Mouse (Mus musculus) CH12.LX (cell line): Measurements from ENCODE around the gene Sema3b. TPM values are rescaled to one million over a fixed set of nuclear protein-coding genes. Genes with fewer than 3 reads are reported as not detected.

Experiments
- DNase-seq: peaks from one replicate; pipeline ENCODE4 v3.0.0-alpha.2; 2013; ENCODE audit errors: extremely low read depth
- H3K27ac ChIP-seq: 2 replicates; pipeline ENCODE4 v1.5.1; 2012; ENCODE audit warnings: low read depth, mild to moderate bottlenecking, control low read depth, moderate library complexity; ENCODE audit not compliant: insufficient read depth
- H3K27me3 ChIP-seq: replicated peaks from 2 replicates; pipeline ENCODE3; 2012; ENCODE audit warnings: inconsistent platforms
- H3K36me3 ChIP-seq, 2 experiments: replicated peaks in 1 of 2; 2 replicates each; pipeline versions ENCODE3 to v1.6.1; 2012; ENCODE audit warnings: inconsistent platforms in 1 of 2, low read length in 1 of 2, mild to moderate bottlenecking in 1 of 2, mixed read lengths in 1 of 2, moderate library complexity in 1 of 2; ENCODE audit not compliant: control insufficient read depth in 1 of 2, insufficient read depth in 1 of 2
- H3K4me1 ChIP-seq, 2 experiments: 2 replicates each; pipeline ENCODE4 v1.6.1; 2012; ENCODE audit warnings: inconsistent platforms in 1 of 2, moderate library complexity in 1 of 2; ENCODE audit not compliant: insufficient read depth in 2 of 2, control insufficient read depth in 1 of 2
- H3K4me2 ChIP-seq: 2 replicates; pipeline ENCODE4 v1.6.1; 2012; ENCODE audit warnings: low read depth, mild to moderate bottlenecking, control low read depth; ENCODE audit not compliant: poor library complexity, insufficient read depth, severe bottlenecking
- H3K4me3 ChIP-seq, 3 experiments: fragments of 150-350 bp in 1 of 3; sonication (generic) in 1 of 3; replicated peaks in 1 of 3; 2 replicates each; pipeline versions ENCODE3 to v1.5.1; 2011 to 2012; ENCODE audit warnings: low read depth in 2 of 3, low read length in 2 of 3, mild to moderate bottlenecking in 2 of 3, moderate library complexity in 2 of 3, control low read depth in 1 of 3, improper control_type of control experiment in 1 of 3, inconsistent platforms in 1 of 3, mixed read lengths in 1 of 3; ENCODE audit not compliant: poor library complexity in 1 of 3
- H3K79me2 ChIP-seq: replicated peaks from 2 replicates; pipeline ENCODE4 v1.6.1; 2012; ENCODE audit warnings: mild to moderate bottlenecking, moderate library complexity; ENCODE audit not compliant: control insufficient read depth, poor library complexity, insufficient read depth, severe bottlenecking; ENCODE audit errors: extremely low read depth
- H3K9ac ChIP-seq: 2 replicates; pipeline ENCODE4 v1.6.1; 2012; ENCODE audit warnings: low read depth, mild to moderate bottlenecking, control low read depth, moderate library complexity; ENCODE audit not compliant: insufficient read depth
- H3K9me3 ChIP-seq: replicated peaks from 2 replicates; pipeline ENCODE3; 2012; ENCODE audit warnings: low read length, inconsistent platforms, mixed read lengths
- CHD2 ChIP-seq: IDR thresholded peaks from 2 replicates; pipeline ENCODE4 v1.6.1; 2011; ENCODE audit warnings: low read length, improper control_type of control experiment
- CTCF ChIP-seq, 2 experiments: IDR thresholded peaks in 1 of 2; conservative IDR thresholded peaks in 1 of 2; 2 replicates each; pipeline ENCODE4 v1.5.1; 2011 to 2012; ENCODE audit warnings: low read depth in 2 of 2, low read length in 2 of 2, improper control_type of control experiment in 1 of 2, inconsistent platforms in 1 of 2, mild to moderate bottlenecking in 1 of 2, moderate library complexity in 1 of 2
- E2F4 ChIP-seq: IDR thresholded peaks from 2 replicates; pipeline ENCODE4 v1.6.1; 2011; ENCODE audit warnings: low read depth, low read length, improper control_type of control experiment; ENCODE audit not compliant: insufficient replicate concordance
- EP300 ChIP-seq: IDR thresholded peaks from 2 replicates; pipeline ENCODE4 v1.6.1; 2011; ENCODE audit warnings: low read length, improper control_type of control experiment
- GABPA ChIP-seq: IDR thresholded peaks from 2 replicates; pipeline ENCODE4 v1.6.1; 2012; ENCODE audit warnings: low read depth, low read length, improper control_type of control experiment, inconsistent platforms; ENCODE audit not compliant: insufficient replicate concordance
- HCFC1 ChIP-seq: IDR thresholded peaks from 2 replicates; pipeline ENCODE4 v1.6.1; 2012; ENCODE audit warnings: low read depth, mild to moderate bottlenecking, inconsistent platforms, low read length, improper control_type of control experiment
- IRF4 ChIP-seq: IDR thresholded peaks from 2 replicates; pipeline ENCODE4 v1.6.1; 2014; ENCODE audit warnings: low read depth, mild to moderate bottlenecking, inconsistent platforms, low read length, improper control_type of control experiment
- JUND ChIP-seq: conservative IDR thresholded peaks from 2 replicates; pipeline ENCODE4 v1.6.1; 2011; ENCODE audit warnings: low read depth, low read length, improper control_type of control experiment
- MAFK ChIP-seq: IDR thresholded peaks from 2 replicates; pipeline ENCODE4 v1.6.1; 2011; ENCODE audit warnings: low read length, improper control_type of control experiment; ENCODE audit not compliant: insufficient replicate concordance
- MAX ChIP-seq: IDR thresholded peaks from 2 replicates; pipeline ENCODE4 v1.6.1; 2011; ENCODE audit warnings: low read length, improper control_type of control experiment
- MEF2A ChIP-seq: IDR thresholded peaks from 2 replicates; pipeline ENCODE4 v1.6.1; 2014; ENCODE audit warnings: low read depth, mild to moderate bottlenecking, inconsistent platforms, low read length, improper control_type of control experiment, borderline replicate concordance
- NELFE ChIP-seq: IDR thresholded peaks from 2 replicates; pipeline ENCODE4 v1.6.1; 2011; ENCODE audit warnings: low read depth, low read length, improper control_type of control experiment
- NRF1 ChIP-seq: IDR thresholded peaks from 2 replicates; pipeline ENCODE4 v1.6.1; 2014; ENCODE audit warnings: low read depth, mild to moderate bottlenecking, inconsistent platforms, low read length, improper control_type of control experiment, moderate library complexity
- PAX5 ChIP-seq: IDR thresholded peaks from 2 replicates; pipeline ENCODE4 v1.6.1; 2012; ENCODE audit warnings: low read length, inconsistent platforms, mixed read lengths
- POLR2A ChIP-seq: IDR thresholded peaks from 2 replicates; pipeline ENCODE4 v1.6.1; 2011; ENCODE audit warnings: low read depth, mild to moderate bottlenecking, improper control_type of control experiment, low read length
- POLR2AphosphoS2 ChIP-seq: IDR thresholded peaks from 2 replicates; pipeline ENCODE4 v1.6.1; 2011; ENCODE audit warnings: low read depth, low read length, improper control_type of control experiment
- RAD21 ChIP-seq: IDR thresholded peaks from 2 replicates; pipeline ENCODE4 v1.6.1; 2011; ENCODE audit warnings: low read depth, mild to moderate bottlenecking, low read length, improper control_type of control experiment, moderate library complexity
- RCOR1 ChIP-seq: conservative IDR thresholded peaks from 2 replicates; pipeline ENCODE4 v1.6.1; 2012; ENCODE audit warnings: low read depth, mild to moderate bottlenecking, inconsistent platforms, low read length, improper control_type of control experiment
- TCF12 ChIP-seq: IDR thresholded peaks from 2 replicates; pipeline ENCODE4 v1.6.1; 2014; ENCODE audit warnings: low read depth, mild to moderate bottlenecking, inconsistent platforms, low read length, improper control_type of control experiment
- USF1 ChIP-seq: IDR thresholded peaks from 2 replicates; pipeline ENCODE4 v1.6.1; 2014; ENCODE audit warnings: low read depth, mild to moderate bottlenecking, inconsistent platforms, low read length, improper control_type of control experiment
- USF2 ChIP-seq: conservative IDR thresholded peaks from 2 replicates; pipeline ENCODE4 v1.6.1; 2011; ENCODE audit warnings: low read depth, low read length, improper control_type of control experiment
- ZC3H11A ChIP-seq: IDR thresholded peaks from 2 replicates; pipeline ENCODE4 v1.6.1; 2012; ENCODE audit warnings: low read depth, mild to moderate bottlenecking, inconsistent platforms, low read length, improper control_type of control experiment
- ZKSCAN1 ChIP-seq: IDR thresholded peaks from 2 replicates; pipeline ENCODE4 v1.6.1; 2012; ENCODE audit warnings: low read depth, inconsistent platforms, low read length, improper control_type of control experiment, borderline replicate concordance
- ZMIZ1 ChIP-seq: IDR thresholded peaks from 2 replicates; pipeline ENCODE4 v1.6.1; 2012; ENCODE audit warnings: low read depth, mild to moderate bottlenecking, inconsistent platforms, low read length, improper control_type of control experiment
- ZNF384 ChIP-seq: IDR thresholded peaks from 2 replicates; pipeline ENCODE4 v1.6.1; 2012; ENCODE audit warnings: low read depth, low read length, improper control_type of control experiment, inconsistent platforms
- dilution Hi-C: fragments of 300-500 bp; cut with MboI; formaldehyde crosslinking; loops from 2 replicates; pipeline ENCODE4 v1.14.3; 2020; ENCODE audit warnings: low sequenced_read_pairs; ENCODE audit not compliant: extremely low pct_unique_long_range_greater_than_20kb, extremely low pct_ligation_motif_present
- in situ Hi-C: fragments of 300-500 bp; cut with MboI; formaldehyde crosslinking; loops from 3 replicates; pipeline ENCODE4 v1.14.3; 2019; ENCODE audit warnings: low sequenced_read_pairs, low pct_ligation_motif_present, low pct_unique_long_range_greater_than_20kb, mixed read lengths
- polyA plus RNA-seq: library from polyadenylated mRNA; unstranded; fragments of >175 nt; gene quantifications from 2 replicates; pipeline ENCODE4 v1.2.1, GENCODE M21; 2012; ENCODE audit warnings: low read depth; ENCODE audit not compliant: insufficient read length
- total RNA-seq, 2 experiments: library from RNA; depleted of rRNA; stranded (reverse); fragments of 300-350 nt in 1 of 2; fragments of >200 nt in 1 of 2; gene quantifications; 2 replicates each; pipeline ENCODE4 v1.2.3; 2012 to 2014

Sema3b gene
- total and polyA plus RNA-seq, 3 experiments = 4.3 to 11.6 (median 8.0) TPM

DNA sequence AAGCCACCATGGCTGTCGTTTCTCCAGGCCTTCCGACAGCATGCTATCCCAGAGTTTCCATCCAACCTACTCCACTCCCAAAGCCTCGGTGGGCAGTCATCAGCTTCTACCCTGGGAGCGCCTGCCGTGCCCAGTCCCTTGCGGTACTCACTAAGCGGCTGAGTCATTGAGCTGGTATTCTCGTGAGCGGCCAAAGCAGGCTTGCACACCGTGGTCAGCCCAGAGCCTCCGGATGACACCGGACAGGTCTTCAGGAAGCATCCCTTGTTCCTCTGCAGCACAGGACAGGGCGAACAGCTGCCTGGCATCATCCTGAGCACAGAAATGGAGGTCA lies 10.5 kb upstream of the Sema3b start:
- peaks cover 65 to 90% of the 10 kb centered on the region in 2 experiments for H3K36me3 ChIP-seq
- H3K27ac ChIP-seq = no peak overlapping the region
- dilution Hi-C loops = no loop called here
- no peaks in the 10 kb centered on the region for H3K9me3 ChIP-seq
- H3K4me3 ChIP-seq = no peak overlapping the region
- peaks cover 5 to 9% of the 10 kb centered on the region in 2 experiments for H3K4me1 ChIP-seq
- H3K79me2 ChIP-seq = peaks cover 16% of the 10 kb centered on the region
- in situ Hi-C loops = no loop called here
- no peaks in the 10 kb centered on the region for H3K27me3 ChIP-seq
- no peak for TF ChIP-seq PAX5
- no peak for TF ChIP-seq JUND
- no peak for TF ChIP-seq NRF1
- no peak for TF ChIP-seq ZNF384
- no peak for TF ChIP-seq EP300
- TF ChIP-seq GABPA = no peak
- TF ChIP-seq RCOR1 = no peak
- no peak for TF ChIP-seq ZKSCAN1
- TF ChIP-seq CTCF (conservative IDR thresholded peaks at IDR 0.05 in 1 of 2, IDR thresholded peaks at IDR 0.05 in 1 of 2; ENCODE audit: low read depth in 2 of 2, low read length in 2 of 2) = no peak
- no peak for TF ChIP-seq ZMIZ1
- TF ChIP-seq NELFE = no peak
- no peak for TF ChIP-seq MAX
- TF ChIP-seq RAD21 = no peak
- no peak for TF ChIP-seq MAFK
- TF ChIP-seq, all 38 proteins: peak for 0
- no peak overlapping the region for H3K9ac ChIP-seq
- no peak overlapping the region for H3K4me2 ChIP-seq
- no peak for DNase-seq

DNA sequence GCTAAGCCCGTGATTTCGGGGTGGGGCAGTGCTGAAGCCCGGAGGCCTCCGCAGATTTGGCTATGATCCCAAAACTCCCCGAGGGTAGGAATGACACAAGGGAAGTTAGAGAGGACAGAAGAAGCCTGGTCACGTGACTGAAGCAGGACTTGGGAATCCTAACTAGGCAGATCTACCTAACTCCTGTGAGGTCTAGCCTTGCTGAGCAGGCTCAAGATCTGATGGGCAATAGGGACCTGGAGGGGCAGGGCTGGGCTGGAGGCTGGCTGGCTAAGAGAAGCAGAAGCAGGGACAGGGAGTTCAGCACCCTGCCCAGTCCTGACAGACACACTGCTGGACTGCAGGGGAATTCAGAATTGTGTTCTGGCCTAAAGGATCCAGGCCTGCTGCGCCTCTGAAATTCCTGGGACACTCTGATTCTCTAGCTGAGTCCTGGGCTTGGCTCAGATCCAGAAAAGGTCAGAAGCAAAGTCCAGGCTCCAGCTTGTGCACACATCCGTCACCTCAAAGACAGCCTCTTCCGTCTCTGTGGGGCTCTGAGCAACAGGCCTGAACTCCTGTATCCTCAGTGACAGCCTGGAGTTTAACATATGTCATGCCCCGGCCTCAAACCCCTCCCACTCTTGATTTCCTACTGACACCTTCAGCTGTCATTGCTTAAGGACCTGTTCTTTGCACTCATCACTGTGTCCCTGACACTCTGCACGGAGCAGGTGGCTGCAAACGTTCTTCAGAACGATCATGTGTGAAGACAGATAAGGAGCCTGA lies 9.9 kb upstream of the Sema3b start:
- in situ Hi-C loops (no loop called here), dilution Hi-C loops (no loop called here)
- Histone ChIP-seq H3K27ac (no peak overlapping the region), H3K27me3 (no peaks in the 10 kb centered on the region), H3K4me3 (no peak overlapping the region), H3K4me1 (peaks cover 0 to 3% of the 10 kb centered on the region in 2 experiments; a peak in 2 of 4 replicates), H3K79me2 (peaks cover 14% of the 10 kb centered on the region), H3K9me3 (no peaks in the 10 kb centered on the region), H3K36me3 (peaks cover 63 to 90% of the 10 kb centered on the region in 2 experiments), H3K9ac (no peak overlapping the region), H3K4me2 (no peak overlapping the region)
- DNase-seq = no peak
- TF ChIP-seq USF1 (no peak), E2F4 (no peak), ZC3H11A (no peak), TCF12 (no peak), NELFE (no peak), POLR2A (no peak), USF2 (no peak), HCFC1 (no peak), EP300 (no peak), IRF4 (no peak), JUND (no peak), CHD2 (no peak), ZKSCAN1 (no peak), MEF2A (no peak), POLR2AphosphoS2 (no peak)
